Mouse (Mus musculus) embryonic facial prominence, embryonic 15.5 days (tissue): ENCODE results near the gene Setd3. TPM values are rescaled to one million over a fixed set of nuclear protein-coding genes. Genes with fewer than 3 reads are reported as not detected.

Source experiments
- ATAC-seq: fragments of 200-750 bp; cut with Nextera tagmentation; 2 replicates; pipeline ENCODE4 v1.8.0; 2017; ENCODE audit warnings: low read depth, moderate TSS enrichment; ENCODE audit not compliant: insufficient number of reproducible peaks, low FRiP score, low TSS enrichment
- H3K27ac ChIP-seq: fragments of 300-500 bp; sonication (generic); replicated peaks from 2 replicates; pipeline ENCODE4 v1.5.1; 2015; ENCODE audit warnings: mild to moderate bottlenecking, inconsistent platforms
- H3K27me3 ChIP-seq: fragments of 300-500 bp; sonication (generic); 2 replicates; pipeline ENCODE4 v1.6.1; 2015; ENCODE audit warnings: inconsistent platforms
- H3K36me3 ChIP-seq: fragments of 300-500 bp; sonication (generic); 2 replicates; pipeline ENCODE4 v1.6.1; 2015; ENCODE audit warnings: mild to moderate bottlenecking, inconsistent platforms
- H3K4me1 ChIP-seq: fragments of 300-500 bp; sonication (generic); 2 replicates; pipeline ENCODE4 v1.6.1; 2015; ENCODE audit warnings: inconsistent platforms
- H3K4me2 ChIP-seq: fragments of 300-500 bp; sonication (generic); replicated peaks from 2 replicates; pipeline ENCODE4 v1.6.1; 2015; ENCODE audit warnings: mild to moderate bottlenecking, inconsistent platforms
- H3K4me3 ChIP-seq: fragments of 300-500 bp; sonication (generic); replicated peaks from 2 replicates; pipeline ENCODE4 v1.5.1; 2015; ENCODE audit warnings: mild to moderate bottlenecking, inconsistent platforms
- H3K9ac ChIP-seq: fragments of 300-500 bp; sonication (generic); 2 replicates; pipeline ENCODE4 v1.6.1; 2015; ENCODE audit warnings: inconsistent platforms
- H3K9me3 ChIP-seq: fragments of 300-500 bp; sonication (generic); replicated peaks from 2 replicates; pipeline ENCODE4 v1.6.1; 2016; ENCODE audit warnings: inconsistent platforms
- WGBS: fragments of 180-500 bp; shearing (Covaris S2); methylation state at CpG from one replicate; pipeline ENCODE4 v1.1.7; 2015; 5-methylcytosine and 5-hydroxymethylcytosine counted together
- polyA plus RNA-seq: library from polyadenylated mRNA; unstranded; fragments of >200 nt; fragmentation: Nextera tagmentation; extraction: Ambion mirVana; gene quantifications from 2 replicates; pipeline ENCODE4 v1.2.1, GENCODE M21; 2015

The Setd3 gene
- polyA plus RNA-seq, 1 experiment from 2014 or later, result 85.5 TPM

DNA sequence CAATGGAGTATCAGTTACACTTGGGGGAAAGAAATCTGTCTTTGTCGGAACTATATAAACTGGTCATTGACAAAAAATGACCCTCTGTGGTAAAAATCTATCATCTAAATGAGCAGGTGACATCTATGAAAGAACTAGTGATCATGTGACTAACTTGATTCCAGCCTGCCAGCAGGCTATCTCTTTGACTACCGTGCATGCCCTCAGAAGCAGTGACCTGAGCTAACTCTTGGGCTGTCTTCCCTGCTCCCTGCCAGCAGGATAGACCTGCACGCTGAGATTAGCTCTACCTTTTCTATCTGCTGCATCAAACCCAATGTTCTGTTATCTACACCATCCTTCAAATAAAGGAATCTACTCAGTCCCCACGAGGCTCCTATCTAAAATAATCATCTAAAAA lies 6.5 kb downstream of the Setd3 start:
- H3K27me3 ChIP-seq, result no peaks in the 10 kb centered on the region
- peaks cover 26% of the 10 kb centered on the region for H3K4me1 ChIP-seq
- no peak overlapping the region for H3K4me2 ChIP-seq
- ATAC-seq, result no peak
- H3K27ac ChIP-seq, result no peak overlapping the region
- WGBS, result 67% methylated on average over 4 of the region's 4 CpGs
- H3K9ac ChIP-seq, result no peak overlapping the region
- no peak overlapping the region for H3K4me3 ChIP-seq
- no peaks in the 10 kb centered on the region for H3K36me3 ChIP-seq
- H3K9me3 ChIP-seq, result no peaks in the 10 kb centered on the region

DNA sequence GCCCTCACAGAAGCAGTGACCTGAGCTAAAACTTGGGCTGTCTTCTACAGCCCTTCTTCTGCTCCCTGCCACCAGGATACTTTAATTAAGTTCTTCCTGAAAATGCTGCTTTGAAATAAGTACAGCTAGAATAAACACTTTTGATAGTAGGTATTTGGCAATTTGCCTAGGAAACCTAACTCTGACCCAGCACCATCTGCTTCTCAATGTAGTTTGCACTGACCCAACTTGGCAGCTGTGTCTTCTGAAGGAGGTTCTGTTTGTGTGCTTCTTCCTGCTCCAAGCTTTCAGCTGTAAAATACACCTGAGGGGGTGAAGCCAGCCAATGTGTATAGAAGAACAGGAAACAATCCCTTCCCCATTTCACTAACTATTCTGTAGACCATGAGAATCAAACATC lies 7.8 kb downstream of the Setd3 start:
- Histone ChIP-seq H3K27me3 (no peaks in the 10 kb centered on the region), H3K4me3 (no peak overlapping the region), H3K9ac (no peak overlapping the region), H3K4me1 (peaks cover 14% of the 10 kb centered on the region), H3K27ac (no peak overlapping the region), H3K9me3 (no peaks in the 10 kb centered on the region), H3K36me3 (no peaks in the 10 kb centered on the region), H3K4me2 (no peak overlapping the region)
- ATAC-seq, result no peak

DNA sequence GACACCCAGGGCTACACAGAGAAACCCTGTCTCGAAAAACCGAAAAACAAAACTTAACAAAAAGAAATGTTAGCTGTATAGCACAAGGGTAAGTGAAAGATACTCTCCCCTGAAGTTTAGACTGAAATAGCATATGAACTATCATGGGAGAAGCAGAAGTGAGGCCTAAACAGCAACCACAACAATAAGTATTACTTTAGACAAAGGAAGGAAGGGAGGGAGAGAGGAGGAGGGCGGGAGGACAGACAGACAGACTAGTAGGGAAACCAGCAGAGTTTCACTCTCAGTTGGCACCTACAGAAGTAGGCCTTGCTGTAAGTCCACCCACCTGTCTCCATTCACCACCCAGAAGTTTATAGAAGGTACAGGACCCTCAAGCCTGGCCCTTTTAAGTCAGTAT lies 8.6 kb downstream of the Setd3 start:
- no peak overlapping the region for H3K4me3 ChIP-seq
- H3K9ac ChIP-seq, result no peak overlapping the region
- ATAC-seq, result no peak
- no peaks in the 10 kb centered on the region for H3K9me3 ChIP-seq
- H3K27me3 ChIP-seq, result no peaks in the 10 kb centered on the region
- no peaks in the 10 kb centered on the region for H3K36me3 ChIP-seq
- H3K4me2 ChIP-seq, result no peak overlapping the region
- H3K27ac ChIP-seq, result no peak overlapping the region
- 86% methylated on average over 3 of the region's 3 CpGs for WGBS
- H3K4me1 ChIP-seq, result peaks cover 14% of the 10 kb centered on the region

DNA sequence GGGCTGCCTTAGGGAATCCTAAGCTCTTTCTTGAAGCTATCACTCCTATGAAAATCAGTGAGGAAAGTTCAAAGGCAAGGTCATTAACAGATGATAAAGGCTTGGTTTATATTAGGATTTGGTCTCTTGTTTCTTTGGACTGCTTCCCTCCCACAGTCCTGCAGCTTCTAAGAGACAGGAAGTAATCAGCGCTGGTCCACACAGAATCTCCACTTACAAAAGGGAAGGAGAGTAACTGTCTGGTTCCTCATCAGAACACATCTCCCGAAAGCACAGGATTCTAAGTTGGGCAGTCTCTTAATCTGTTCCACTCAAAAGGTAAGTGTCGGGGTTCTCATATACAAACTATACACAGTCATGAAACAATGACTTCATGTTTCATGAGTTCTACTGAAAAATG lies 10.2 kb downstream of the Setd3 start:
- Histone ChIP-seq H3K36me3 (no peaks in the 10 kb centered on the region), H3K4me3 (no peak overlapping the region), H3K27ac (no peak overlapping the region), H3K4me1 (peaks cover 14% of the 10 kb centered on the region), H3K9ac (no peak overlapping the region), H3K9me3 (no peaks in the 10 kb centered on the region), H3K27me3 (no peaks in the 10 kb centered on the region), H3K4me2 (no peak overlapping the region)
- 55% methylated on average over 3 of the region's 3 CpGs for WGBS
- no peak for ATAC-seq

DNA sequence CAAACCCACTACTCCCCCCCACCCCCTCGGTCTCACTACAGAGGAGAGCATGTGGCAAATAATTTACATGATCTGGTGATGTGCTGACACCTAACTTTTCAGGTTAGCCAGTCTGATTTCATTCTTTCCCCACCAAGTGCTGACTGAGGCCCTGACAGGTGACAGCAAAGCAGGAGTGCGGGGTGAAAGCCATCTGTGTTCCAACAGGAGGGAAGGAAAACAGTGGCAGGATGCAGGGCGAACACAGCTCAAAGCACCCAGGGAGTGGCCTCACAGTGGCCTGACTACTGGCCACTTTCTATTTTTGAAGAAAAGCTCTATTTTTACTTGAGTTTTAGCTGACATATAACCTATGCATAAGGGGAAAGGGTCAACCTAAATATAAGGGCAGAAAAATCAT lies 15.4 kb downstream of the Setd3 start:
- Histone ChIP-seq H3K9ac (no peak overlapping the region), H3K27me3 (no peaks in the 10 kb centered on the region), H3K27ac (no peak overlapping the region), H3K36me3 (peaks cover 47% of the 10 kb centered on the region), H3K9me3 (no peaks in the 10 kb centered on the region), H3K4me2 (no peak overlapping the region), H3K4me3 (no peak overlapping the region), H3K4me1 (no peaks in the 10 kb centered on the region)
- 85% methylated on average over 3 of the region's 3 CpGs for WGBS
- no peak for ATAC-seq

DNA sequence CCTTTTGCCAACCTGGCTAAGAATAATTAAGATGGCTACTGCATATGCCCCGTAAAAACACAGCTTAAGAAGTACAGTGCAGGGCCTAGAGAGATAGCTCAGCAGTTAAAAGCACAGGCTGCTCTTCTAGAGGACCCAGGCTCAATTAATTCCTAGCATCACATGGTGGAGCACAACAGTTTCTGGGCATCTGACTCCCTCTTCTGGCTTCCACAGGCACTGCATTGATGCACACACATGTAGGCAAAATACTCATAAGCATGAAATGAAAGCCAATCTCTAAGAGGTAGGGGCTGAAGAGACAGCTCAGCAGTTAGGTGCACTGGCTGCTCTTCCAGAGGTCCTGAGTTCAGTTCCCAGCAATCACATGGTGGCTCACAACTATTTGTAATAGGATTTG lies 17.1 kb downstream of the Setd3 start:
- no peaks in the 10 kb centered on the region for H3K9me3 ChIP-seq
- no peak for ATAC-seq
- H3K36me3 ChIP-seq, result peaks cover 56% of the 10 kb centered on the region
- WGBS, result 93% methylated on average over 1 of the region's 1 CpGs
- no peak overlapping the region for H3K4me3 ChIP-seq
- no peak overlapping the region for H3K27ac ChIP-seq
- H3K27me3 ChIP-seq, result no peaks in the 10 kb centered on the region
- H3K4me2 ChIP-seq, result no peak overlapping the region
- H3K4me1 ChIP-seq, result no peaks in the 10 kb centered on the region
- no peak overlapping the region for H3K9ac ChIP-seq

DNA sequence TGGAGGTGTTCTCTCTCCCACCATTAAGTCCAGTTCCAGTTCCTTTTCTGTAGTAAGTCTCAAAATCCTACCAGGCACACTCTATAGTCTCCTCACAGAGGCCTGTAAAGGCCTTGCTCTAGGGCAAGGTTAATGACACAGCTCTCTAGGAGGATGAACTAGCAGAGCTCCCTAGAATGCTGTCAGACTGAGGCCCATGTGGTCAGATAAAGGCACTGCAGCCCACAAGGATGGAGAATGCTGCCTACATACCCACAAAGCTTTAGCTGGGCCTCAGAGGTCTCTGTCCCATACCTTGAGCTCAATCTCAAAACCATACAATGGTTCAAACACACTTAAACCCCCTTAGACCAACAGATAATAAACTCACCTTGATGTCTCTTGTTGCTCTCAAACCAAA lies 19.3 kb downstream of the Setd3 start:
- no peak overlapping the region for H3K27ac ChIP-seq

DNA sequence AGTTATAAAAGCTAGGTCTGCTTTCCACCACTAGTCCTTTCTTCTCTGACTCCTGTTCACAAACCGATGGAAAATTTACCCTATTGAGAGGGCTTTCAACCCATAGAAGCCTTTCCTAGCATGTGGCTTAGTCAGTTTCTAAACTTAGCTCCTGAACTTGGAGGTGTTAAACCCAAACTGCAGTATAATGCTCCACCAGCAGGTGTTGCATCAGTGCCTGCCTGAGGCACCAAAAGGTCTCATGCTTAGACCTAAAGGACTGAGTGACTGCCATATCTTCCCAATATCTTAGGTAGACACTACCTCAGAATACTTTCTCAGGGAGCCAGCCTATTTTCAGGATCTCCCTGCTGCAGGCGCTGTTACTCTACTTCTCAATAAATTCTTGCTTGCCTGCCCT lies 26.4 kb downstream of the Setd3 start:
- no peak for ATAC-seq
- Histone ChIP-seq H3K4me2 (no peak overlapping the region), H3K9me3 (no peaks in the 10 kb centered on the region), H3K4me1 (no peaks in the 10 kb centered on the region), H3K4me3 (no peak overlapping the region), H3K36me3 (peaks cover 44% of the 10 kb centered on the region), H3K27ac (no peak overlapping the region), H3K27me3 (no peaks in the 10 kb centered on the region), H3K9ac (no peak overlapping the region)
- WGBS, result 97% methylated on average over 2 of the region's 2 CpGs

More for the DNA sequence above, 19.3 kb downstream of the Setd3 start:
- ATAC-seq, result no peak
- H3K9ac ChIP-seq, result no peak overlapping the region
- H3K27me3 ChIP-seq, result no peaks in the 10 kb centered on the region
- peaks cover 72% of the 10 kb centered on the region for H3K36me3 ChIP-seq
- H3K4me2 ChIP-seq, result no peak overlapping the region
- no peaks in the 10 kb centered on the region for H3K9me3 ChIP-seq
- H3K4me1 ChIP-seq, result no peaks in the 10 kb centered on the region
- H3K4me3 ChIP-seq, result no peak overlapping the region

DNA sequence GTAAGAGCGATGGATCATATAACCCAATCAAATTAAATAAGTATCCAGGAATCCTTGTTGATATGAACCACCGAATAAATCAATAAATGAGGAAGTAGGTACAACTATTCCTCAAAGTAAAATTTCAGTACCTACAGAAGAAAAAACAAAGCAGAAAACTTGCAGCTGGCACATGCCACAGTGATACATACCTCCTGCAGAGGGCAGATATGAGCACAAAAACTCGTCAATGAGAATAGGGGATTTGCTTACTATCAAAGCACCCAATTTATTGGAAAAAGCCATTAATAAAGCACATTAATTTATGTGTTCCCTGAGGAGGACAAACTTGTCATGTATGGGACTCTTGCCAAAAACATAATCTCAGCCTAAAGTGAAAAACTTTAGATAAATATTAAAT lies 29.4 kb downstream of the Setd3 start:
- H3K4me2 ChIP-seq, result no peak overlapping the region
- H3K9me3 ChIP-seq, result no peaks in the 10 kb centered on the region
- H3K36me3 ChIP-seq, result peaks cover 35% of the 10 kb centered on the region
- no peaks in the 10 kb centered on the region for H3K4me1 ChIP-seq
- WGBS, result 73% methylated on average over 3 of the region's 3 CpGs
- H3K4me3 ChIP-seq, result no peak overlapping the region
- H3K9ac ChIP-seq, result no peak overlapping the region
- no peak for ATAC-seq
- H3K27ac ChIP-seq, result no peak overlapping the region
- no peaks in the 10 kb centered on the region for H3K27me3 ChIP-seq

DNA sequence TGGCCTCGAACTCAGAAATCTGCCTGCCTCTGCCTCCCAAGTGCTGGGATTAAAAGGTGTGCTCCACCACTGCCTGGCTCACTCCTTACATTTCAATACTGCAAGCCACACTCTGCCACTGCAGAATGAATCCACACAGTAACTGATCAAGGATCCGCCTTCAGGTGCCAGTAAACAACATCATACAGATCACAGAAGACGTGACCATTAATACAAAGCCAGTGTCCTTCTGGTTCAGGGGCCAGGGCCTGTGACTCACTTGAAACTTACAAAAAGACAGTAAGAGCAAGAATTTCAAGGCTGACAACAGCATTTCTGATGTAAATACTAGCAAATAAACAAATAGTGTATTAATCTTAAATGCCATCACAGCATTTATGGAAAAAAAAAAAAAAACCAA lies 33.9 kb downstream of the Setd3 start:
- no peaks in the 10 kb centered on the region for H3K27me3 ChIP-seq
- peaks cover 36% of the 10 kb centered on the region for H3K36me3 ChIP-seq
- no peak overlapping the region for H3K27ac ChIP-seq
- no peaks in the 10 kb centered on the region for H3K9me3 ChIP-seq
- H3K4me1 ChIP-seq, result no peaks in the 10 kb centered on the region
- H3K4me3 ChIP-seq, result no peak overlapping the region
- 94% methylated on average over 3 of the region's 3 CpGs for WGBS
- no peak for ATAC-seq
- H3K9ac ChIP-seq, result no peak overlapping the region
- H3K4me2 ChIP-seq, result no peak overlapping the region

DNA sequence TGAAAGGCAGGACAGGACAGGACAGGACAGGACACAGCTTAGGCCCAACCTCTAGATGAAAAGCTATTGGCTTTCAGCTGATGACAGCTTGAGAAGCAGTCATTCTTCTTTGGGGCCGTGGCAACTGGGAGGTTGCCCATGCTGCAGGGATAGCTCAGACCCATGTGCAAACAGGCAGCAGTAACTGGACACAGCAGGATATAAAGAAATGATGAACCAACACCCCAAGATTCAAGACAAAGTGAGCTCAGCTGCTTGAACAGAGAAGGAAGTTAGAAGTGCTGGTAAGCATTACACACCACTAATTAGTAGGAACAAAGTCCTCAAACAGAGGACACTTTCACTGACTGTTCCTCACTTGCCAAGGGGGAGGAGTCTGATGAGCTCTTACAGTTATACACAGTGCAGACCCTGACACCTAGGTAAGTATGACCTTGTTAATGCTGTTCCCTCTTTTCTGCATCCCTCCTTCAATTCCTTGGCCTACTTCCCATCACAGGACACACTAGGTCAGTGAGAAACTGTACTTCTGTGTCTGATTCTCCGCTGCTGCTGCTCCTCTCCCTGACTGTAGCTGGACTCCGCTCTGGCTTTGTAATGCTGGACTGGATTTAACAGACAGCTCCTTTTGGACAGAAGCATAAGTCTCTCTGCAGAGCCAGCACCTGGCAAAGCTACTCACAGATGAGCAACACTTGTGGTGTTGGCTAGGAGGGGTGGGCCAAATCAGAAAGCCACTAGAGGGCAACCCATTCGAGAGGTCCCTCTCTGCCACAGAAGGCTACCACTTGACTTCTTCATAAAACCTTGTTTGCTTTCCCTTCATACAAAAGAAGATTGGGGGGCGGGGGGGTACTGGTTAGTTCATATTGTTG lies 35.3 kb downstream of the Setd3 start:
- Histone ChIP-seq H3K27me3 (no peaks in the 10 kb centered on the region), H3K36me3 (peaks cover 38% of the 10 kb centered on the region)
- WGBS, result 84% methylated on average over 5 of the region's 5 CpGs

DNA sequence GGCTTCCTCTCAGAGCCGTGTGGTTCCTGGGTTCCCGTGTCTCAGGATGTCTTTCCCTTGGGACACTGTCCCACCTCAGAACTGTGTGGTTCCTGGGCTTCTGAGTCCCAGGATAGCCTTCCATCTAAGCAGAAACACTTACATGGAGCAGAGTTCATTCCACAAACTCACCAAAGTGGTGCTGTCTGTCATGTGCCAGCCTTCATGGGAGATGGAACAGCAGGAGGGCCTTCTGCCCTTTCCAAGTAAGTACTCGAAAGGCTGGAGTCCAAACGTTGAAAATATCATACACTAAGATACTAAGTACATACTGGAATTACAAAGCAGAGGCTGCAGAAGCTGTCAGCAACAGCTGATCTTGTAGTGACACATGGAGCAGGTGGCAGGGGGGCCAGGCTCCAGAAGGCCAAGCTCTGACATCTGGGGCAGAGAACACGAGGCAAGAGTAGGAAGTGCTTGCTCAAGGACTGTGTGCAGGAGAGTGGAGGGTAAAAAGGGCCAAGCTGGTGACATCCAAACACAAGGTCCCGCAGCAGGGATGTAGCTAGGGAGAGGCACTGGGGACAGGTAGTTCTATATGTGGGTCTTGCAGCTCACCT lies 43.4 kb downstream of the Setd3 start:
- H3K4me2 ChIP-seq, result no peak overlapping the region
- peaks cover 33% of the 10 kb centered on the region for H3K36me3 ChIP-seq
- no peak overlapping the region for H3K9ac ChIP-seq
- H3K4me3 ChIP-seq, result no peak overlapping the region
- no peaks in the 10 kb centered on the region for H3K9me3 ChIP-seq
- H3K27me3 ChIP-seq, result no peaks in the 10 kb centered on the region
- 76% methylated on average over 6 of the region's 6 CpGs for WGBS
- H3K27ac ChIP-seq, result no peak overlapping the region
- no peaks in the 10 kb centered on the region for H3K4me1 ChIP-seq
- no peak; the same call in 1 of the 2 replicates for ATAC-seq

More for the DNA sequence above, 35.3 kb downstream of the Setd3 start:
- no peak overlapping the region for H3K9ac ChIP-seq
- no peak for ATAC-seq
- no peaks in the 10 kb centered on the region for H3K9me3 ChIP-seq
- no peak overlapping the region for H3K4me3 ChIP-seq
- H3K4me1 ChIP-seq, result no peaks in the 10 kb centered on the region
- H3K4me2 ChIP-seq, result no peak overlapping the region
- H3K27ac ChIP-seq, result no peak overlapping the region
